Mouse (Mus musculus) 3T3-L1 (cell line): Measurements from ENCODE around the gene Scgb1a1.
"Not testable (repeated sequence)": the region's sequence is repeated elsewhere in the genome, so short reads cannot be mapped to it uniquely, and the experiment has no call there.

Source experiments
- DNase-seq: peaks from one replicate; pipeline ENCODE4 v3.0.0-alpha.2; 2015; ENCODE audit warnings: low read depth, low spot score

The Scgb1a1 gene

GRCm38 (mm10) chr19:9067292-9067691, 20.5 kb downstream of the Scgb1a1 start:
- DNase-seq: no peak

DNA sequence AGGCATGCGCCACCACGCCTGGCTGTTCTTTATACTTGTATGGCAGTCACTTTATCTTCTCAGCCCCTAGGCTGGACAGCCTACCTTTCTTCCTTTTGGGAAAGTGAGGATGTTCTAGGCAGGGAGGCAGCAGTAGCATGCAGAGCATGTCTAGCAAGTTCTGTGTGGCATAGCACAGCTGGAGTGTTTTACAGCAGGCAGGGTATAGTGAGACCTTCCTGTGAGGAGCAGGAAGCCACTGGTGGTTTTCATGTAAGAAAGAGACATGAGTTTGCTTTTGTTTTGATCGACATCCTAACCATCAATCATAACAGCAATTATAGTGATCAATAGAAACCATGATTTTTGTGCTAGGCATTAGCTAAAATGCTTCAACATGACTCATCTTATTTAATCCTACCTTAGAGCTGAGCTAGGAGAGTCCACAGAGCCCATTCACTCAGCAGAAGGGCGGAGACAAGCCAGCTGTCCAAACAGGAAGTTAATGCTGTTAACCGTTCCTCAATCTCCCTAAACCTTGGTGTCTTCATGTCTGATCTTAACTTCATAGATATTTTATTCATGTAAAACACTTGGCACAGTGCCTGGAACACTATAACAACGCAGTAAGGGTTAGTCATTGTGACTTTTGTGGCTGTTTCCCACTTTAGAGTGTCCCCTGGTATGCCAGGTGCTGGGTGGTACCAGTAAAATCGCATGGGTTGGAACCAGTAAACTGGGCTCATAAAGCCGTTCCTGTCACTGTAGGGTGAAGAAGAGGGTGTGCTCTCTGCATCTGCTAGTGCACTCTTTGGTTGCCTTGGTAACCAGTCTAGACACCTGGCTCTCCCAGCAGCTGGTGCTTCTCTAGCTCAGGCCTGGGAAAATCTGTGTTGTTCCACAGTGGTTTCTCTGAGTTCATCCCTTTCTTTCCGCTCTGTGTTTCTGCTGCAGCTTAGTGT, 21.9 kb downstream of the Scgb1a1 start:
- DNase-seq: peak; percentile 74

GRCm38 (mm10) chr19:9063831-9064230, 23.9 kb downstream of the Scgb1a1 start:
- DNase-seq: no peak

DNA sequence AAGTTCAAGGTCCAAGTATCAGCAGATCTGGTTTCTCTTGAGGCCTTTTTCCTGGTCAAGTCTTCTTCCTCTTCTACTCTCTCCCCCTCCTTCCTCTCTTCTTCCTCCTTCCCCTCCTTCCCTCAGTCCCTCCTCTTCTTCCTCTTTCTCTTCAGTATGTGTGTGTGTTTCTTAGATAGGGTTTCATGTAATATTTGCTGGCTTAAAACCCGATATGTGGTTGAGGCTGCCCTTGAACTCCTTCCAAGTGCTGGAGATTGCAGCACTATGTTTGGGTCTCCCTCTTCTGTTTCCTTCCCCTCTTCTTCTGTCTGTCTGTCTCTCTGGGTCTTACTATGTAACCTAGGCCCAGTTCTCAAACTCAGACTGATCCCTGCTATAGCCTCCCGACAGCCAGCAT, 24.9 kb downstream of the Scgb1a1 start:
- no peak for DNase-seq

DNA sequence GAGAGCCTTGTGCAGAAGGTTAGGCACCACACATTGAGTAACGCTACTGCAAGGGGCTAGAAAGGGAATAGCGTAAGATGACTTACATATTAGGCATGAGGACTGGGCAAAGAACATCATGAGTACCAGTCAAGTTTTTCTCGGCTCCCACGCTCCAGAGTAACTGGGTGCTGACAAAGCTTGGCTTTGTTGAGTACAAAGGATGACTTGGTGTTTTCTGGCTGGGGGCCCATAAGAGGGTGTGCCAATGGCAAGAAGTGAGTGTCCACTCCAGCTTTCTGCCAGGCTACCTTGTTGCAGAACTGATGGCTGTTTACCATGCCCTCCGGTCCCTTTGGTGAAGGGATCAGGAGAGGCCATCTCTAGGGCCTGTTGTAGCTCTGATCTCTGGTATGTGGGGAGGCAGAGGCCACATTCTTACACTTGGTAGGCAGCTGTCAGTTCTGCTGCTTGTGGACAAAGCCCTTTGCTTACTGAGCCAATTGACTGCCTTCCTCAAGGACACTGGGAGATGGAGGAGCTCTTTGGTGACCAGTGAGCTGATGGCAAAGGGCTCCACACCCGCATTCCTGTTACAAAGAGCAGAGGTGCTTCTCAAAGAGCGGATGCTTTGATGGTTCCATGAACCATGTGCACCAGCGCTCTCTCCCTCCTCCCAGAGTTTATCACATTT, 26.4 kb downstream of the Scgb1a1 start:
- DNase-seq: peak; percentile 98

- DNase-seq: peak; percentile 97
Measured at GRCm38 (mm10) chr19:9060103-9060502, 27.7 kb downstream of the Scgb1a1 start.

GRCm38 (mm10) chr19:9059391-9059790, 28.4 kb downstream of the Scgb1a1 start:
- DNase-seq: peak; percentile 93

DNA sequence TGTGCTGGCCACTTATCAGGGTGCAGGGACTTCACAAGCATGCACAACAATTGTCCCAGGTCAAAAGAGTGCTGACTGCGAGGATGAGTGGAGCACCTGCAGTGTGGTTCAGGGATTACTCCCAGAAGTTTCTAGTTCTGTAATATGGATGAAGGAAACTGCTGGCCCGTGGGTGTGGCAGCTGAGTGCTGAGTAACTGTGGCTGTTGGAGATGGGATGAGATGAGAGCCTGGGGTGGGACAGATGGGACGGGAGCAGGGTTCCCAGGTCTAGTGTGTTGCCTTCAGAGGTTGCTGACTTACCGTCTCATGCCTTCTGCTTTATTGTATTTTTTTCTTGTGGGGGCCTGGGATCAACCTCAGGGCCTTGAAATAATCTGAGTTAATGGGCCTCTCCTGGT, 28.8 kb downstream of the Scgb1a1 start:
- peak; percentile 64 for DNase-seq

DNA sequence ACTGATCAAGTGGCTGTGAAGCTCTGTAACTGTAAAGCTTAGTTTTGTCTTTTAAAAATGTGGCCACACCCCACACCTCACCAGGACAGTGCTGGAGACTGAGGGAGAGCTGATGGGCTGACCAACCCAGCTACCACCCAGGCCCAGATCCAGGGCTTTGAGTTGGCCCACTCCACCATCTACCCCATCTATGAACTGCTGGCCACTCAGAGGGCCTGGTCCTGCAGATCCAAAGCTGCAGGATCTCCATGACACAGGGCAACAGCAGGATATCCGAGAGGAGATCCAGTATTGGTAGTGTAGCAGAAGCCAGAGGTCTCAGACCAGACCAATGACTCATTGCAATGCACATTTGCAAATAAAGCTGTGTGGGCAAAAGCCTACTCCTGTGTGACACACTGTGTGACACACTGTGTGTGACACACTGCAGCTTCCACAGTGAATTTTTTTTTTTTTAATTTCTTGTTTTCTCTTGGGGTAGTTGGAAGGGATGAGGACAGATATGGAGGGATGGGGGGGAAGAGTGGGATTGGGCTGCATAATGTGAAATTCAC, 29.4 kb downstream of the Scgb1a1 start:
- peak; percentile 64 for DNase-seq

DNA sequence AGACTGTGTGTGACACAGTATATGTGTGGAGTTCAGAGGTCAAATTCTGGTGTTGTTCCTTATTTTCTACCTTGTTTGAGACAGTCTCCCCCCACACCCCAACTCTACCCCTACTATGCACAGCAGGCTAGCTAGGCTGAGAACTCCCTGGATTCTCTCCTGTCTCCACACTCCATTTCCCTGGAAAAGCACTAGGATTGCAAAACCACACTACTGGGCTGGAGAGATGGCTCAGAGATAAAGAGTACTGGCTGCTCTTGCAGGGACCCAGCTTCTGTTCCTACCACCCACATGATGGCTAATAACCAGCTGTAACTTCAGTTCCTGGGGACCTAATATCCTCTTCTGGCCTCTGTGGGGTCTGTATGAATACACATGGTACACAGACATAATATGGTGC, 30.1 kb downstream of the Scgb1a1 start:
- no peak for DNase-seq

DNA sequence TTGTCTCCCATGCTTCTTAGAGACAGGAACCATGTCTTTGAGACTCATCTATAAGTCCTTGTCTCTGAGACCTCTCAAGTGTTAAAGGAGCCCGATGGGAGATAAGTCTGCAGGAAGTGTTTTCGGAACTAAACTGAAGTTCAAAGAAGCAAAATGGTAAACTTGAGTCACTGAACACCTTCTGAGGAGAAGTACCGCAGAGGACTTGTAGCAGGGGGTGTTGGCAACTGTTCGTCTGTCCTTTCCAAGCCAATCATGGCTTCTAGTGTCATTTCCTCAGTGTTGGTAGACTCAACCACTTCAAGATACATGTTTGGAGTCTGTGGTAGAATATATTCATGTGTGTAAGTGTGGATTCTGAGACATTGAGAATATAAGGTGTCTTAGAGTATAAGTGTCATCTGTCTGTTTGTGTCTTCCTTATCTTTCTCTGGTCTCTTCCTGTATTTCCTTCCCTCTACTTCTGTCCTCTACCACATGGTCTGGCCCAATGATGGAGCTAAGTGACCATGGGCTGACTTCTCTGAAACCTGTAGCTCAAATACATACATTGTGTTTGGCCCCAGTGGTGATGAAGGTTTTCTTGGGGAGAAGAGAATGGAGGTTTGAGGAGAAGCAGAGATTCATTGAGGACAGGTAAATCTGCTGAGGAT, 31.9 kb downstream of the Scgb1a1 start:
- no peak for DNase-seq

DNA sequence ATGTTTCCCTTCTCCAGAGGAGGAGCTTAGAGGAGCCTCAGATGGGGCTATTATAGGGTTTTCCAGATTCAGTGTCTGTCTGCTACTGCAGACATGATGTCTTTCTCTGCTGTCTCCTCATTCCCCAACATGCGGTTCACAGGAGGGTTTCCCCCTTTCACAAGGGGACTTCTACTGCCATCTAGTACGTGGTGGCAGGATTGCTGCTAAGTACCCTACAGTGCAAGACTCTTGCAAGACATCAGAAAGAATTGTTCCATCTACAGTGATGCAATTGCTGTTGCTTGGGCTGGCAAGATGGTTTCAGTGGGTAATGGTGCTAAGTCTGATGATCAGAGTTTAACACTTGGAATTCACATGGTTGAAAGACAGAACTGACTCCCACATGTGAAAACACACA, 32.6 kb downstream of the Scgb1a1 start:
- DNase-seq: peak; percentile 61

DNA sequence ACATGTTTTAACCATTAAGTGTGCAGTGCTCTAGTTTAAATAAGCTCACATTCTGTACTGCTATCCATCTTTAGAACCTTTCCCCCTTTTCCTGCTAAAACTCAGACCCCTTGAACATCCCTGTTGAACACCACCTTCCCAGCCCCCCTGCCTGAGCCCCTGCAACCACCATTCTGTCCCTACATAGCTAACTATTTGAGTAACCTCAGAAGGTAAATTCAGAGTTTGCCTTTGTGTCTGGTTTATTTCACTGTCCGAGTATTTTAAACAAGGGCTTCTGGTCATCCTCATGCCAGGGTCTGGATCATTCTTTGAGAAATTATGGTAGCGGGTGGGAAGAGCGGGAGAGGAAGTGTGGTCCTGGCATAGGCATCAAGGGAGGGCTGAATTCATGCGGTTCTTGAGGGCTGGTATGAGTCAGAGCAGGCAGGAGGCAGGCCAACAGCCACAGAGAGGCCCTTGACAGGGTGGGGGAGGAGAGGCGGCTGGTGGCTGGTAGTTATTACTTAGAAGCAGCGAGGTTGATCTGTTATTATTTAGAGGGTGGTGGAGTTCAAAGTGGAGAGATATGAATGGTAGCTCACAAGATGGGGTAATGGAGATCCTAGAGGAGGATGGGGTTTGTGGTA, 34.8 kb downstream of the Scgb1a1 start:
- peak; percentile 98 for DNase-seq

DNA sequence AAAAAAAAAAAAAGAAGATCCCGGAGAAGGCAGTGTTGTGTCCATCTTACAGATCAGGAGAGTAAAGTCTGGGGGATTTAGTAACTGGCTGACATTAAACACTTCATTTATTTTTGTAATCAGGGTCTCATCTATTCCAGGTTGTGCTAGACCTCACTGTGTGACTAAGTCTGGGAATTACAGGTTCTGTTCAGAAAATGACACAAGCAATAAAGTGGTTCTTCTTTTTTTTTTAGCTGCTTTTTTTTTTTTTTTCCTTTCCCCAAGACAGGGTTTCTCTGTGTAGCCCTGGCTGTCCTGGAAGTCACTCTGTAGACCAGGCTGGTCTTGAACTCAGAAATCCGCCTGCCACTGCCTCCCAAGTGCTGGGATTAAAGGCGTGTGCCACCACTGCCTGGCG, 35.8 kb downstream of the Scgb1a1 start:
- DNase-seq: not testable (repeated sequence)

DNA sequence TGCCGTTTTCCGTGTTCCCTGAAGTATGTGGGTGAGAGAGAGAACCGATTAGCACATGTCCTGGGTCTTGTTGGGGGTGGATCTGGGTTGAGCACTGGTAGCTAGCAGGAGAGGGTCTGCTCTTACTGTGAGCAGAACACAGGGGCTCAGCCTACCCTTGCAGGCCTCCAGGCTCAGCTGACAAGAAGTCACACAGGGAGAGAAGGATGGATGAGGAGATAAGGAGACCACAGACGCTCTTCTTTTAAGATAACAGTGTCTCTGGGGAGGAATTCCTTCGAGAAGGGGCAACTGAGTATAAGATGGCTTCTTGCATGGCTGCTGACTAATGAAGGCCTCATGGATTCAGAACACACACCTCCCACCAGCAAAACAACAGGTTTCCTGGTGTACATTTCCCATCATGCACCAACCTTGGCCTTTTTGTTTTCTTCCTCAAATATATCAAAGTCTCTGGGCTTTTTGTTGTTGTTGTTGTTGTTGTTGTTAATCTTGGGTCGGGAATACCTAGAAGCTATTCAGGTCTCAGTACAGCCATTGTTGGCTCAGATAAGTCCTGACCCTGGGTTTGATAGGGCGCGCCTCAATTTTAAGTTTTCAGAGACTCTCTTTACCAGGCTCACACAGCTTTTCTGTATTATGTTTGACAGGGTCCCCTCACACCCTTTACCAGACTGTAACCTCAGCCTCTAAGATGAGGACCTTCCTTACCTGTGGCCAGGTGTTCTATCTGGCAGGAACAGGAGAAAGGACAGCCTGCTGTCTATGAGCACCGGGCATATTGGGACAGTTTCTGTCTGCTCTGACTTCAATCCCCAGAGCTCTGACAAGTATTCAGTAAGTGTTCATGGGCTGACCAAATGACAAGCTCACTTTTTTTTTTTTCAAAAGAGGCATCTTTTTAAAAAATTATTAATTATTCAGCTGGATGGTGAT, 37.2 kb downstream of the Scgb1a1 start:
- DNase-seq: no peak

- DNase-seq: no peak
Measured at GRCm38 (mm10) chr19:9048981-9049687, 38.6 kb downstream of the Scgb1a1 start.

- no peak for DNase-seq
Measured at GRCm38 (mm10) chr19:9047946-9048387, 39.8 kb downstream of the Scgb1a1 start.

- no peak for DNase-seq
Measured at GRCm38 (mm10) chr19:9047207-9047945, 40.4 kb downstream of the Scgb1a1 start.

DNA sequence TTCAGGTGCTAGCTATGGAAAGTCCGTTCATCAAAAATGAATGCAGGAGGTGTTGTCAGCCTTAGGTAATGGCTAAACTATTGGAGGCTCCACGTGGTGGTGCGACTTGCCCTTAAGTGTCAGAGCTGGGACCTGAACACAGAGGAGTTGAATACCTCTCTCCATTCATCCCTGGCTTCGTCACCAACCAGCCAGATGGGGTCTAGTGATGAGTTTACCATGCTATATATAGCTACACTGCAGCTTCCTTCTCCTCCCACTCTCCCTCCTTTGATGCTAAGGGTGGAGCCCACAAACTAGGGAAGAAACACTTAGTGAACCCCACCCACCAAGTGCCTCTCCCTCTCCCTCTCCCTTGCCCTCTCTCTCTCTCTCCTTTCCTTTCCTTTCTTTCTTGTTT, 43.5 kb downstream of the Scgb1a1 start:
- no peak for DNase-seq
